In genomic region chr6:134930383-134930782, GRCm38 (mm10) we compare ENCODE assay signal across 10 mouse cellular contexts. TPM values are rescaled to one million over a fixed set of nuclear protein-coding genes. Genes with fewer than 3 reads are reported as not detected.
DNase-seq lines count a peak whose midpoint lies in the region; ATAC-seq and TF ChIP-seq lines count a peak whose summit lies in the region.
"Had no signal": no experiment of that assay in that cellular context is flagged by ENCODE, and none has a peak within 500 bp of the region (broad histone marks: within the 10 kb centered on the region; RNA-seq: fewer than 3 reads in every experiment).

No protein-coding gene starts in this region.

- peak overlapping the region; percentile 75 for H3K4me3 ChIP-seq in liver, embryonic 11.5 days (ENCODE audit: low read depth, low read length)
- H3K4me3 ChIP-seq in intestine, postnatal 0 days (ENCODE audit: low read depth, low read length): no peak overlapping the region
- peak overlapping the region; percentile 29 for H3K4me3 ChIP-seq in neural tube, embryonic 12.5 days

- no peak overlapping the region for H3K27ac ChIP-seq in liver, embryonic 11.5 days (ENCODE audit: low read depth, low read length)
- no peak overlapping the region for H3K27ac ChIP-seq in intestine, postnatal 0 days (ENCODE audit: low read depth, low read length)
- H3K27ac ChIP-seq in neural tube, embryonic 12.5 days: no peak overlapping the region

- H3K4me1 ChIP-seq in liver, embryonic 11.5 days (replicated peaks; ENCODE audit: control insufficient read depth, insufficient read depth, low read length): peaks cover 18% of the 10 kb centered on the region
- no peaks in the 10 kb centered on the region for H3K4me1 ChIP-seq in intestine, postnatal 0 days (replicated peaks; ENCODE audit: control insufficient read depth, insufficient read depth, low read length)
- peaks cover 22% of the 10 kb centered on the region for H3K4me1 ChIP-seq in neural tube, embryonic 12.5 days

- WGBS in liver, embryonic 11.5 days: 81% methylated on average over 7 of the region's 7 CpGs
- WGBS in intestine, postnatal 0 days: 76% methylated on average over 7 of the region's 7 CpGs
- WGBS in neural tube, embryonic 12.5 days: 76% methylated on average over 7 of the region's 7 CpGs

- no peak for DNase-seq in liver, embryonic 11.5 days (ENCODE audit: low spot score)
- no peak for DNase-seq in liver
- DNase-seq in cerebellum, adult 18-20 months: no peak
- no peak for DNase-seq in cerebellum, adult 11-12 months
- no peak for DNase-seq in urinary bladder, adult 18-20 months (ENCODE audit: low spot score in 2 of 2)
- DNase-seq: cerebellum, adult 9-10 months had no signal

- no peaks in the 10 kb centered on the region for H3K36me3 ChIP-seq in liver, embryonic 11.5 days (ENCODE audit: control insufficient read depth, insufficient read depth, low read length)
- H3K36me3 ChIP-seq in intestine, postnatal 0 days (ENCODE audit: control insufficient read depth, insufficient read depth): no peaks in the 10 kb centered on the region
- H3K36me3 ChIP-seq in neural tube, embryonic 12.5 days: no peaks in the 10 kb centered on the region

- no peak for TF ChIP-seq CTCF in intestine, postnatal 0 days (IDR thresholded peaks at IDR 0.05; ENCODE audit: low read depth)

- no peak for ATAC-seq in liver, embryonic 11.5 days (replicated peaks; ENCODE audit: low FRiP score)
- ATAC-seq in erythroblast, adult 5-6 weeks (replicated peaks; ENCODE audit: low FRiP score, poor library complexity, severe bottlenecking): peak; percentile 36; the same call in 1 of the 2 replicates
- no peak for ATAC-seq in intestine, postnatal 0 days
- ATAC-seq in neural tube, embryonic 12.5 days (ENCODE audit: low FRiP score, low read depth): no peak
- ATAC-seq: Patski had no signal

- H3K9me3 ChIP-seq in liver, embryonic 11.5 days (ENCODE audit: control insufficient read depth, low read length): no peaks in the 10 kb centered on the region
- no peaks in the 10 kb centered on the region for H3K9me3 ChIP-seq in intestine, postnatal 0 days (ENCODE audit: control insufficient read depth)
- no peaks in the 10 kb centered on the region for H3K9me3 ChIP-seq in neural tube, embryonic 12.5 days

- peak overlapping the region; percentile 90 for H3K4me2 ChIP-seq in liver, embryonic 11.5 days
- peak overlapping the region; percentile 92 for H3K4me2 ChIP-seq in intestine, postnatal 0 days (replicated peaks; ENCODE audit: low read depth)
- H3K4me2 ChIP-seq in neural tube, embryonic 12.5 days (replicated peaks): peak overlapping the region; percentile 92

- H3K9ac ChIP-seq in liver, embryonic 11.5 days (ENCODE audit: low read depth, low read length): peak overlapping the region; percentile 42
- H3K9ac ChIP-seq in intestine, postnatal 0 days (ENCODE audit: low read depth, low read length): no peak overlapping the region
- no peak overlapping the region for H3K9ac ChIP-seq in neural tube, embryonic 12.5 days

- no peaks in the 10 kb centered on the region for H3K27me3 ChIP-seq in liver, embryonic 11.5 days (replicated peaks; ENCODE audit: control insufficient read depth, insufficient read depth, low read length)
- no peaks in the 10 kb centered on the region for H3K27me3 ChIP-seq in intestine, postnatal 0 days (replicated peaks; ENCODE audit: control insufficient read depth, insufficient read depth, low read length)
- H3K27me3 ChIP-seq in neural tube, embryonic 12.5 days (replicated peaks): no peaks in the 10 kb centered on the region
- H3K27me3 ChIP-seq: Patski had no signal

RNA-seq across cellular contexts. Expression of gene Cdkn1b, which starts 10.2 kb away (rescaled TPM):
- polyA plus RNA-seq in liver, embryonic 11.5 days (2014; fragmentation: Nextera tagmentation; extraction: Ambion mirVana): 8.9 and 9.4 TPM in 2 replicates
- total RNA-seq in erythroblast, adult 5-6 weeks (2015; ENCODE audit: low replicate concordance): 256 and 258 TPM in 2 replicates
- 354 and 386 TPM in 2 replicates for total RNA-seq in erythroblast, adult 5-6 weeks (2017; ENCODE audit: low replicate concordance)
- 14.8 and 15.3 TPM in 2 replicates for polyA plus RNA-seq in intestine, postnatal 0 days (2015; fragmentation: Nextera tagmentation; extraction: Ambion mirVana)
- 21.0 and 24.8 TPM in 2 replicates for polyA plus RNA-seq in neural tube, embryonic 12.5 days (2016; fragmentation: Nextera tagmentation; extraction: Ambion mirVana)

RNA-seq across cellular contexts. Expression of gene Gpr19, which starts 32.0 kb away (rescaled TPM):
- 6.1 and 9.1 TPM in 2 replicates for polyA plus RNA-seq in liver, embryonic 11.5 days (2014; fragmentation: Nextera tagmentation; extraction: Ambion mirVana)
- total RNA-seq in erythroblast, adult 5-6 weeks (2015; ENCODE audit: low replicate concordance): 2.7 and 5.0 TPM in 2 replicates
- 2.1 and 8.3 TPM in 2 replicates for total RNA-seq in erythroblast, adult 5-6 weeks (2017; ENCODE audit: low replicate concordance)
- 6.5 and 7.3 TPM in 2 replicates for polyA plus RNA-seq in intestine, postnatal 0 days (2015; fragmentation: Nextera tagmentation; extraction: Ambion mirVana)
- polyA plus RNA-seq in neural tube, embryonic 12.5 days (2016; fragmentation: Nextera tagmentation; extraction: Ambion mirVana): 33.2 and 35.7 TPM in 2 replicates

RNA-seq across cellular contexts. Expression of gene Apold1, which starts 51.1 kb away (rescaled TPM):
- polyA plus RNA-seq in liver, embryonic 11.5 days (2014; fragmentation: Nextera tagmentation; extraction: Ambion mirVana): 2.5 and 2.6 TPM in 2 replicates
- total RNA-seq in erythroblast, adult 5-6 weeks (2015; ENCODE audit: low replicate concordance): 0.19 and 2.1 TPM in 2 replicates
- total RNA-seq in erythroblast, adult 5-6 weeks (2017; ENCODE audit: low replicate concordance): 4.9 and 6.4 TPM in 2 replicates
- 2.2 and 3.2 TPM in 2 replicates for polyA plus RNA-seq in intestine, postnatal 0 days (2015; fragmentation: Nextera tagmentation; extraction: Ambion mirVana)
- 4.7 and 4.9 TPM in 2 replicates for polyA plus RNA-seq in neural tube, embryonic 12.5 days (2016; fragmentation: Nextera tagmentation; extraction: Ambion mirVana)
